Mouse (Mus musculus) midbrain, embryonic 15.5 days (tissue): ENCODE data around the gene Krt76. TPM values are rescaled to one million over a fixed set of nuclear protein-coding genes. Genes with fewer than 3 reads are reported as not detected.

Experiments used
- ATAC-seq: fragments of 200-750 bp; cut with Nextera tagmentation; replicated peaks from 2 replicates; pipeline ENCODE4 v1.8.0; 2017; ENCODE audit warnings: moderate TSS enrichment
- H3K27ac ChIP-seq: fragments of 300-500 bp; sonication (generic); 2 replicates; pipeline ENCODE4 v1.5.1; 2015; ENCODE audit warnings: mild to moderate bottlenecking, inconsistent platforms
- H3K27me3 ChIP-seq: fragments of 300-500 bp; sonication (generic); replicated peaks from 2 replicates; pipeline ENCODE4 v1.6.1; 2015; ENCODE audit warnings: inconsistent platforms
- H3K36me3 ChIP-seq: fragments of 300-500 bp; sonication (generic); replicated peaks from 2 replicates; pipeline ENCODE4 v1.6.1; 2015; ENCODE audit warnings: inconsistent platforms
- H3K4me1 ChIP-seq: fragments of 300-500 bp; sonication (generic); 2 replicates; pipeline ENCODE4 v1.6.1; 2015; ENCODE audit warnings: inconsistent platforms
- H3K4me2 ChIP-seq: fragments of 300-500 bp; sonication (generic); 2 replicates; pipeline ENCODE4 v1.6.1; 2015; ENCODE audit warnings: inconsistent platforms, mild to moderate bottlenecking, moderate library complexity
- H3K4me3 ChIP-seq: fragments of 300-500 bp; sonication (generic); 2 replicates; pipeline ENCODE4 v1.5.1; 2015; ENCODE audit warnings: mild to moderate bottlenecking, inconsistent platforms
- H3K9ac ChIP-seq: fragments of 300-500 bp; sonication (generic); 2 replicates; pipeline ENCODE4 v1.6.1; 2015; ENCODE audit warnings: mild to moderate bottlenecking, inconsistent platforms
- H3K9me3 ChIP-seq: fragments of 300-500 bp; sonication (generic); 2 replicates; pipeline ENCODE4 v1.6.1; 2016; ENCODE audit warnings: inconsistent platforms
- WGBS: fragments of 180-500 bp; shearing (Covaris S2); methylation state at CpG from one replicate; pipeline ENCODE4 v1.1.7; 2015; ENCODE audit warnings: mixed read lengths; 5-methylcytosine and 5-hydroxymethylcytosine counted together
- polyA plus RNA-seq: library from polyadenylated mRNA; unstranded; fragments of >200 nt; fragmentation: Nextera tagmentation; extraction: Ambion mirVana; gene quantifications from 2 replicates; pipeline ENCODE4 v1.2.1, GENCODE M21; 2015

Gene Krt76
- polyA plus RNA-seq, 1 experiment from 2014 or later = not detected

DNA sequence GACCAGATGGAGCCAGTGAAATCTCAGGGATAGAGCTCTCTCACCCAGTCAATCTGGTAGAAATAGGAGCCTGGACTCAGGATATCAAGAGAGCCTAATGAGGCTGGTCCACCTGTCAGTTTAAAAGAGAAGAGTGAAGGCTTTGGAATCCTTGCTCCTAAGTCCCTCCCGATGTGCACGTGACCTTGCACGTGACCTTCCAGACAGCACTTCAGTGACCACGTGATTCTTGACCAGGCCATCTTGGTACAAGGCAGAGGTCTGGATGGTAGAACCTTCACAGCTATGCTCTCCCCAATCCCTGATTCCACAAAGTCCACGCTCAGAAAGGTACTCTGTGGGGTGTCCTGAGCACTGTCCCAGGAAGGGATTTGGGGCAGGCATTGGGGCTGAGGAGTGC lies 12.1 kb upstream of the Krt76 start:
- Histone ChIP-seq H3K4me2 (no peak overlapping the region), H3K4me1 (no peaks in the 10 kb centered on the region), H3K27ac (no peak overlapping the region), H3K4me3 (no peak overlapping the region), H3K36me3 (no peaks in the 10 kb centered on the region), H3K27me3 (no peaks in the 10 kb centered on the region), H3K9ac (no peak overlapping the region), H3K9me3 (no peaks in the 10 kb centered on the region)
- WGBS = 81% methylated on average over 5 of the region's 5 CpGs
- ATAC-seq = no peak

DNA sequence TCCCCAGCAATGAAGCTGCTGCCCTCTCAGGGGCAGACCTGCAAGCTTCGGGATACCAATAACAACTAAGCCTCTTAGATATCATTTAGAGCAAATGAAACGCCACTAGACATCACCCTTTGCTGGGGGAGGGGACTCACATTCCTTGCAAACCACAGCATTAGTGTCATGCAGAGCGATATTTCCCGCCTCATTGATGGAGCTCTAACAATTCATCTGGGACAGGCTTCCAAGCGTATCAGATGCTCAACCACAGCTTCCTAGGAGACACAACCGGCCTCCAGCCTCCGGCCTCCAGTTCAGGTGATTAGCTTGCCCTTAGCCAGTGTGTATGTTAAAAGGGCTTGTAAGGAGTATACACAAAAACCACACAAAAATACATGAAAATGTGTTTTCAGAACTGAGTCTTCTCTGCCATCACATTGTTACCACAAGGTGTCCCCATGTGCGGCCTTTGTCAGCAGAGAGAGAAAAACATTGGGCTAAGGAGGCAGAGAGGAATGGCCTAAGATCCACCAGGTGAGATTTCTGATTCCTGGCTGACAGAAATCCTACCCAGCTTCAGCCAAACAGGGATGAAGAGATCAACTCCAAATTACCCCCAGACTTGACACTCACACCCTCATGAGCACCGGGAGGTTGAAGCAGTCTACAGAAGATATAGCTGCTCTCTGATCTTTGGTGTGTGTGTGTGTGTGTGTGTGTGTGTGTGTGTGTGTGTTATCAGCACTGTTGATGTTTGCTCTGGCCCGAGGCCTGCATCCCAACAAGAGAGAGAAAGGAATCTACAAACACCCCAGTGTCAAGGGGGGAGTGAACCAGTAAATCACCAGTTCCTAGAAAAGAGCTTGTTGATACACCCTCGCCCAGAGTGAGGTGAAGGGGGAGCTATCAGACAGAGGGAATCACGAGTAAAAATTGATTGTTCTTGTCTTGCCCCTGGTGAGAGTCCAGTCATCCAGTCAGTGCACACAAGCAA lies 9.7 kb upstream of the Krt76 start:
- Histone ChIP-seq H3K4me3 (no peak overlapping the region), H3K27me3 (no peaks in the 10 kb centered on the region), H3K27ac (no peak overlapping the region), H3K4me2 (no peak overlapping the region), H3K4me1 (no peaks in the 10 kb centered on the region), H3K36me3 (no peaks in the 10 kb centered on the region), H3K9me3 (no peaks in the 10 kb centered on the region), H3K9ac (no peak overlapping the region)
- 48% methylated on average over 12 of the region's 12 CpGs for WGBS
- no peak for ATAC-seq

DNA sequence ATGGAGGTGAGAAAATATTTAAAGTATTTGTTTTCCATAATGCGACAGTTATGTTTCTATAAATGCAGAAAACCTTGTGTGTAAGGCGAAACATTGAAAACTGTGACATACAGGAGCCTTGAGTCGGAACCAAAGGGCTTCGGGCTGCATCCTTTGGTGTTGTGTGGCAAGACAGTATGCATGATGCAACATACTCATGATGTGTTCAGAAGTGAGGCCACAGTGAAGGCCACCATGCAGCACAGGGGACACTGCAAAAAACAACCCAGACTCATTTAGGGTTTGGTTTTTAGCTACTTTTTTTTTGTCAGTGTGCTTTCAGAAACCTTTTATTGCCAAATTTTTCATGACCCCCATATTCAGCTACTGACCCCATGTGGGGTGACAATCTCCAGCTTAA lies 2.5 kb upstream of the Krt76 start:
- H3K4me2 ChIP-seq = no peak overlapping the region
- WGBS = 93% methylated on average over 4 of the region's 4 CpGs

DNA sequence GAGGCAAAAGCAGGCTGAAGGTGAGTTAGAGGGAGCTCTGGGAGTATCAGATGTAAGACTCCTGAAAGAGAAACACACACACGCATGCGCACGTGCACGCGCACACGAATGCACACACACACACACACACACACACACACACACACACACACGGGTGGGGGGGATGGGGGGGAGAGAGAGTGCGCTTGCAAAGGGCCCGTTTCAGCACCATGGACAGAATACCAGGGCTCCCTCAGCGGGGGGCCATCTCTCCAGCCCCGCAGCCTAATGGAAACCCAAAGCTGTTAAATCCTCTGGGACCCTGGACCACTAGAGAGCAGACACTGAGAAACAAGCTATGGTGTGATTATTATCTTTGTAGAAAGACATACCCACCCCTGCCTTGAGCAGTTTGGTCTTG lies 12.9 kb downstream of the Krt76 start:
- Histone ChIP-seq H3K9ac (no peak overlapping the region), H3K4me2 (peak overlapping the region; percentile 18; the same call in 1 of the 2 replicates), H3K36me3 (no peaks in the 10 kb centered on the region), H3K27me3 (no peaks in the 10 kb centered on the region), H3K4me3 (no peak overlapping the region), H3K4me1 (no peaks in the 10 kb centered on the region), H3K9me3 (no peaks in the 10 kb centered on the region), H3K27ac (no peak overlapping the region)
- 26% methylated on average over 10 of the region's 11 CpGs for WGBS
- no peak for ATAC-seq

More for the DNA sequence above, 2.5 kb upstream of the Krt76 start:
- Histone ChIP-seq H3K27me3 (no peaks in the 10 kb centered on the region), H3K4me3 (no peak overlapping the region), H3K4me1 (no peaks in the 10 kb centered on the region), H3K36me3 (no peaks in the 10 kb centered on the region), H3K27ac (no peak overlapping the region), H3K9ac (no peak overlapping the region), H3K9me3 (no peaks in the 10 kb centered on the region)
- ATAC-seq = no peak

DNA sequence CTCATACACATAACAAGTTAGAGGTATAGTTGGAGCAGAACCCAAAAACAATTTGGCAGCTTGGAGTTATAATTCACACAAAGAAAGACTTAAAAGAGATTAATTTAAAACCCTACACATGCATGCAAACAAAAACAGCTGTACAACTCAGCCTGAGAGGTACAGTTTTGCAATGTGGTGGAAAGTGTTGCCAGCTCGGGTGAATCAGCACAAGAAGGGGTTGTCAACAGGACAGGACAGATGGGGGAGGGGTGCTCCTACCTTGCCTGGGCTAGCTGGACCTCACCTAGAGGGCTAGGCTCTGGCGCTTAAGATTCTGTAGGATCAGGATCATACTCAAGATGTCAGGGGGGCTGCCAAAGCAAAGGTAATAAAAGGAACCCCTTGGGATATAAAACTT lies 14.7 kb downstream of the Krt76 start:
- Histone ChIP-seq H3K4me1 (no peaks in the 10 kb centered on the region), H3K4me3 (no peak overlapping the region), H3K4me2 (no peak overlapping the region), H3K9me3 (no peaks in the 10 kb centered on the region), H3K9ac (no peak overlapping the region), H3K27me3 (no peaks in the 10 kb centered on the region), H3K36me3 (no peaks in the 10 kb centered on the region), H3K27ac (no peak overlapping the region)
- WGBS = 76% methylated on average over 2 of the region's 2 CpGs
- no peak for ATAC-seq

DNA sequence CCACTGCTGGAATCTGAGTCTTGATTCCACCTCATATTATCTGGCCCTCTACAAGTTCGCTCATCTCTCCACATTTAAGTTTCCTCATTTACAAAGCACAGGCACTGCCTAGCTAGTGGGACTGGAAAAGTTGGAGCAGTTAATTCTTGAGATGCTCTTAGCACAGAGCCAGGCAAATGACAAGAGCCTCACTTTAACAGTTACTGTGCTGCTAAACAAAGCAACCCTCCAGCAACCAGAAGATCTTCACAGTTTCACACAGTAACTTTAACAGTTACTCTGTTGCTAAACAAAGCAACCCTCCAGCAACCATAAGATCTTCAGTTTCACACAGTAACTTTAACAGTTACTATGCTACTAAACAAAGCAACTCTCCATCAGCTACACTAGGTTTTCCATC lies 18.3 kb downstream of the Krt76 start:
- Histone ChIP-seq H3K4me2 (no peak overlapping the region), H3K4me1 (peaks cover 3% of the 10 kb centered on the region), H3K4me3 (no peak overlapping the region), H3K36me3 (no peaks in the 10 kb centered on the region), H3K9ac (no peak overlapping the region), H3K27me3 (no peaks in the 10 kb centered on the region), H3K9me3 (no peaks in the 10 kb centered on the region), H3K27ac (no peak overlapping the region)
- 88% methylated on average over 1 of the region's 1 CpGs for WGBS
- ATAC-seq = no peak

DNA sequence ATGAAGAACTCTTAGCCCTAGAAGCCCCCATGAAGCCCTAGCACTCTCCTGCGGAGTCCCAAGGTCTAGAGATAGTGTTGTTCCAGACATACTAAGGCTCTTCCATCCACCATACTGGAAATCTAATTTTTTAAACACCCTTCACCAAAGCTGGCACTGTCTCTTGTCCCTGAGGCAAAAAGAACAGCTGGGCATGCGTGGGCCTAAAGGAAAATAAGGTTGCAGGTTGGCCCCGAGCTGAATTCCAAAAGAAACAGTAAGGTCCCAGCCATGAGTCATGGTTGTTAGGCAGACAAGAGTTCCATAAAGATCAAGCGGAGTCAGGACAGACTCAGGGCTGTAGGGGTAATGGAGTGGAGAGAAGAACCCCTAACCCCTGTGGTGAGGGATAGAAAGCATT lies 19.5 kb downstream of the Krt76 start:
- Histone ChIP-seq H3K4me1 (peaks cover 10% of the 10 kb centered on the region), H3K27ac (no peak overlapping the region), H3K36me3 (no peaks in the 10 kb centered on the region), H3K27me3 (no peaks in the 10 kb centered on the region), H3K9ac (no peak overlapping the region), H3K4me2 (no peak overlapping the region), H3K4me3 (no peak overlapping the region), H3K9me3 (no peaks in the 10 kb centered on the region)
- ATAC-seq = no peak
- 59% methylated on average over 4 of the region's 4 CpGs for WGBS

DNA sequence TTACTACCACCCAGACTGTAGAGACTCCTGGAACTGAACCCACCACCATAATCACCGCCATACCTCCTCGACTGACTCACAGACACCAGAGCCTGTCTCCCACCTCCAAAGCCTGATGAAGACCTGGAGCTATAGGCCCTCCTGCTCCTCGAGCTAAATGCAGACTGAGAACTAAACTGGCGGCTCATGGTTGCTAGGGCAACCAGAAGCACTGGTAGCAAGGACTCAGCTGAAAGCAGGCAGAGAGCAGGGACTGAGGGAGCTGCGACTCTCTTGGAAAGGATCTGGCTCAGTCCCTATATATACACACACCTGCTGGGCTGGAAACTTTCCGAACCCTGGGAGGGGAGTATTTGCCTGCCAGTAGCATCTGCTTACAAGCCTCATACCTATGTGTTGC lies 23.3 kb downstream of the Krt76 start, which contains the start of gene Krt77:
Gene Krt77, minus strand, starts transcription at position 275 of the 400 bp plus-strand sequence.
- Histone ChIP-seq H3K27ac (peak within 1 kb of the TSS; percentile 36; the same call in 1 of the 2 replicates), H3K27me3 (no peaks in the 10 kb centered on the region), H3K9me3 (no peaks in the 10 kb centered on the region), H3K4me2 (no peak within 1 kb of the TSS), H3K4me1 (peaks cover 10% of the 10 kb centered on the region), H3K36me3 (no peaks in the 10 kb centered on the region), H3K9ac (no peak within 1 kb of the TSS), H3K4me3 (no peak within 1 kb of the TSS)
- WGBS = 23% methylated on average over 6 of the region's 6 CpGs
- ATAC-seq = peak; percentile 70

DNA sequence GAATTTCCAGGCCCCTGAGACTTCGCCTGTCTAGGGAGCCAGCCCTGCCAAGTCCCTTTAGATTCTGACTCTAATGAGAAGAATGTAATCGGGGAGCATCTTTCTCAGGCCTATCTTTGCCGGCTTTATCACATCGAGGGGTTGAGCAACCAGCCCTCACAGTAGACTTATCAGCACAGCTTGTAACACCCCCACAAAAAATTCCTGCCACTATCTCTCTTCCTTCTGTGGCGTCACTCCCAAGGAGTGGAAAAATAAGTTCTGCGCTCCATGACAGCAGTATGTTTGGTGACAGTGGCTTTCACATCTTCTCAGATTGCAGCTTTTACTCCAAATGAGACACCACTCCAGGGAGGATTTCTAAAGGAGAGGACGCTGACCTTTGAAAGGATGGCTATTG lies 26.0 kb downstream of the Krt76 start:
- 83% methylated on average over 7 of the region's 7 CpGs for WGBS
- Histone ChIP-seq H3K27ac (no peak overlapping the region), H3K4me1 (peaks cover 10% of the 10 kb centered on the region), H3K4me2 (no peak overlapping the region), H3K27me3 (no peaks in the 10 kb centered on the region), H3K36me3 (no peaks in the 10 kb centered on the region), H3K4me3 (no peak overlapping the region), H3K9ac (no peak overlapping the region), H3K9me3 (no peaks in the 10 kb centered on the region)
- ATAC-seq = no peak

DNA sequence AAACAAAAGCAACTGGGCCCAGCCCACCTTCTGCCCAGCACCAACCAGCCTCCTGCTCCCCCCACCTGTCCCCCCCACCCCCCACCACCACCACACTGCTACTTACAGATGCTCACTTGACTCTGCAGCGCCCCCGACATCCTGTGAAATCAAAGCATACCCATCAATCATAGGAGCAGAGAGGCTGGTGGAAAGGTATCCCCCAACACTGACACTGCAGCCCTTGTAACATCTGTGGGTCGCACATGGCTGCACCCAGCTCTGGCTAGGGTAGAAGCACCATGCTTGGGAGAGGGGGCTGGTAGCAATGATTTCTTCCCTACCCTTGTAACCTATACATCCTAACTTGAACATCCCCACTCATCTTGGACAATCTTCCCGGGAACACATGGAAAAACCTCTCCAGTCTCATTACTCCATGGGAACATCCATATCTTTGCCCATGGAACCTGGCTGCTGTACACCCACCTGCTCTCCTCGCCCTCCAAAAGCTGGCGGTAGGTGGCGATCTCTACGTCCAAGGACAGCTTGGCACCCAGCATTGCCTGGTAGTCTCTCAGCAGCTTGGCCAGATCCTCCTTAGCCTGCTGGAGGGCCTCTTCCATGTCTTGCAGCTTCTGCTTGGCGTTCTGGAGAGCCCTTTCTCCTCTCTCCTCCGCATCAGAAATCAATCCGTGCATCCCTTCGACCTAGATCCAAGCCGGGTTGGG lies 32.1 kb downstream of the Krt76 start:
- peak overlapping the region; percentile 95 for H3K4me2 ChIP-seq
- no peaks in the 10 kb centered on the region for H3K9me3 ChIP-seq
- H3K9ac ChIP-seq = no peak overlapping the region
- H3K4me1 ChIP-seq = peaks cover 12% of the 10 kb centered on the region
- WGBS = 54% methylated on average over 13 of the region's 13 CpGs
- H3K27ac ChIP-seq = no peak overlapping the region
- no peak overlapping the region for H3K4me3 ChIP-seq
- peaks cover 20% of the 10 kb centered on the region for H3K27me3 ChIP-seq
- ATAC-seq = no peak
- H3K36me3 ChIP-seq = no peaks in the 10 kb centered on the region

DNA sequence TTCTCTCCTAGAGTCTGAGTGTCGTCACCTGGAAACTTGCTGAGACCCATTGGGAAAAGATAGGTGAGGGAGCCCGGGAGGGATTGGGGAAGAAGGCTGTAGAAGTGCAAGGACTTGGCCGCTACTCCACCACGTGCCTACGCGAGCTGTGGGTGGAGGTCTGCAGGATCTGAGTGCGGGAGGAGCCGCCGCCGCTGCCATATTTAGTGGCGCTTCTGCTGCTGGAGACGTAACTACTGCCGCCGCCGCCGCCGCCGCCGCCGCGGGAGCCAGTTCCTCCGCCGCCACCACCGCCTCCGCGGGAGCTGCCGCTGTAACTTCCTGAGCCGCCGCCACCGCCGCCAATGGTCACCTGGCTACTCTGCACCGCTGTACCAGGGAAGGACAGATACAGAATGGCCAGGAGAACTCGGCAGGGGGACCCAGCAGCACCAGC lies 33.0 kb downstream of the Krt76 start:
- under 1% methylated on average over 33 of the region's 33 CpGs for WGBS
- H3K27ac ChIP-seq = no peak overlapping the region

DNA sequence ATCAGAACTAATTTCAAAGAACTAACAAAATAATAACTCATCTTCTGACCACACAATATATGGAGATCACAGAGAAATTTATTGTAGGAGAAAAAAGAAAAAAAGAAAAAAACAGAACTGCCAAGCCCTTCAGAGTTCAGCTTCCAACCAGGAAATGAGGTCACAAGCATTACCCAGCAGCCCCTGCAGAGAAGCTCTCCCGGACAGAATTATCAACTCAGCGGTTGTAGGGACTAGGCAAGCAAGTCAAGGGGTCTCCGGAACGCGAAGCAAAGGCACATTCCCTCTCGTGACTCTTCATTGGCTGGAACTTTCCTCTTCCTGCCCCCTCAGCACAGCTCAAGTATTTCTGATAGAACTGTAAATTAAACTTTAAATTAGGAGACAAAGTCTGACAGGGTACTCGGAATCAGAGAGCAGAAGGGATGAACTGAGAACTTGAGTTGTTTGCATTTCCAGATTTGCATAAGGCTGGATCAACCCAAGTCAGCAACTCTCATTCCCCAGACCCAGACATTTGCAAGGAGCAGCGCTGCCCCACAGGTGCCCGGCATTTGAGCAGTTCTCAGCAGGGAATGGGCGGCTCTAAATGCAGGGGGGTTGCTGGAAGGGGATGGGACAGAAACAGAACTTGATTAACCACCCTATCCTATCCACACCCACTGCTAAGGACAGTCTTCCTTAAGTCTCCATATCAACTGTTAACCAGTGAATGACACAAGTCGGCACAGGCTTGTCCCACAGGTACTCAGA lies 33.9 kb downstream of the Krt76 start:
- no peak overlapping the region for H3K9ac ChIP-seq
- WGBS = 7% methylated on average over 11 of the region's 11 CpGs
- peak overlapping the region; percentile 49 for H3K4me3 ChIP-seq
- H3K4me1 ChIP-seq = peaks cover 12% of the 10 kb centered on the region
- peak overlapping the region; percentile 95 for H3K4me2 ChIP-seq
- H3K27ac ChIP-seq = no peak overlapping the region
- H3K36me3 ChIP-seq = no peaks in the 10 kb centered on the region
- no peak; the same call in 1 of the 2 replicates for ATAC-seq
- H3K27me3 ChIP-seq = peaks cover 20% of the 10 kb centered on the region
- H3K9me3 ChIP-seq = no peaks in the 10 kb centered on the region

More for the DNA sequence above, 33.0 kb downstream of the Krt76 start:
- peaks cover 20% of the 10 kb centered on the region for H3K27me3 ChIP-seq
- H3K9ac ChIP-seq = peak overlapping the region; percentile 48; the same call in 1 of the 2 replicates
- peak overlapping the region; percentile 49 for H3K4me3 ChIP-seq
- no peaks in the 10 kb centered on the region for H3K36me3 ChIP-seq
- H3K4me1 ChIP-seq = peaks cover 12% of the 10 kb centered on the region
- H3K9me3 ChIP-seq = no peaks in the 10 kb centered on the region
- ATAC-seq = peak; percentile 52
- H3K4me2 ChIP-seq = peak overlapping the region; percentile 95
